Mouse (Mus musculus): ENCODE measurements around the gene Eif6. TPM values are rescaled to one million over a fixed set of nuclear protein-coding genes. Genes with fewer than 3 reads are reported as not detected.

Gene Eif6
- total RNA-seq, 2 experiments from 2014 or later, result 77.5 to 79.5 TPM

DNA sequence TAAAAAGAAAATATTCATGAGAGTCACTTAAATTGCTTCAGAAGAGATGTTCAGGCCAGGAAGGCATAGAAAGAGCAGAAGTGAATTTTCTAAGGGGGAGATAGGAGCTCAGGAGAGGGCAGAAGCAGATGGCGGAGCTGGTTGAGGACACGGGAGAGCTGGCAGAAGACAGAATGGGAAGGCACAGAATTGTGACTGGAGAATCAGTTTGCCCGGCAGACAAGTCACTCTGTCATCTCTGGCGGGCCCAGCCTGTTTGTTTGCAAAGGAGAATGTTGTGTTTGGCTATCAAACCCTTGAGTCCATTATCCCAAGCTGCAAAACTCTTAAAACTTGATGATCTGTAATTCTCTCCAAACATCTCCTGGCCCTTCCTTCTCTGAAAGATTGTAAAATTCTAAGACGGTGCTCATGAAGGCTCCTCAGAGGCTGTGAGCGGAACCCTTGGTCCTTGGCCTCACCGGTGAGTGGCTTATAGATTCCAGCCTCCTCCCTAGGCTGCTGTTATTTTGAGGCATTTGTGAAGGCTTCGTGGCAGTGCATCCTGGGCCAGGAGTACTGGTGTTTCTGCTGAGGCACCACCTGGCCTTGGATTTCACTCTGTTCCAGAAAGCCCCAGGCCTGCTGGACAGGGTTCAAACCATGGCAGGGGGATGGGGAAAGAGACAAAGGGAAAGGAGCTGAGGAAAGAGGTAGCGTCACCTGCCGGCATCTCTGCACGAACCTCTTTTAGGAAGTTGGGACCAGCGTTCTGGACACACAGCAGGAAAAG is 31.9 kb downstream of the Eif6 start:
- intact Hi-C loops (cut with DNase I), result no loop called here
- DNase-seq, result no peak

DNA sequence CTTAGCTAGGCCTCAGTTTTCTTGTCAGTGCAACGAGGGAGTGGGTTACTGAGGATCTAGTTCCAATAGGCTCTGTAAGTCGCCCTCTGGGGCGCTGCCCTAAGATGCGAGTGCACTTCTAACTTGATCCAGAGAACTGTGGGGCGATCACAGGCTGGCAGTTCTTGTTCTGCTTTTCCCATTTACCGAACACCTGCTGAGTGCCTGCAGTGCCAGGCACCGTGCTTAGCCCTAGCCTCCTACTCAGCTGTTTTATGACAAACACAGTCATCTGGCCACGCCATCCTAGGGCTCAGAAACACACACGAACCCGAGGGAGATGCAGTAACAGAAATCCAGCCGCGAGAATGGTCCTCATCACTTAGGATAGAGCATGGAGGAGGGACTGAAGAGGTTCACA is 33.8 kb downstream of the Eif6 start:
- intact Hi-C loops (cut with DNase I), result no loop called here
- DNase-seq, result no peak

DNA sequence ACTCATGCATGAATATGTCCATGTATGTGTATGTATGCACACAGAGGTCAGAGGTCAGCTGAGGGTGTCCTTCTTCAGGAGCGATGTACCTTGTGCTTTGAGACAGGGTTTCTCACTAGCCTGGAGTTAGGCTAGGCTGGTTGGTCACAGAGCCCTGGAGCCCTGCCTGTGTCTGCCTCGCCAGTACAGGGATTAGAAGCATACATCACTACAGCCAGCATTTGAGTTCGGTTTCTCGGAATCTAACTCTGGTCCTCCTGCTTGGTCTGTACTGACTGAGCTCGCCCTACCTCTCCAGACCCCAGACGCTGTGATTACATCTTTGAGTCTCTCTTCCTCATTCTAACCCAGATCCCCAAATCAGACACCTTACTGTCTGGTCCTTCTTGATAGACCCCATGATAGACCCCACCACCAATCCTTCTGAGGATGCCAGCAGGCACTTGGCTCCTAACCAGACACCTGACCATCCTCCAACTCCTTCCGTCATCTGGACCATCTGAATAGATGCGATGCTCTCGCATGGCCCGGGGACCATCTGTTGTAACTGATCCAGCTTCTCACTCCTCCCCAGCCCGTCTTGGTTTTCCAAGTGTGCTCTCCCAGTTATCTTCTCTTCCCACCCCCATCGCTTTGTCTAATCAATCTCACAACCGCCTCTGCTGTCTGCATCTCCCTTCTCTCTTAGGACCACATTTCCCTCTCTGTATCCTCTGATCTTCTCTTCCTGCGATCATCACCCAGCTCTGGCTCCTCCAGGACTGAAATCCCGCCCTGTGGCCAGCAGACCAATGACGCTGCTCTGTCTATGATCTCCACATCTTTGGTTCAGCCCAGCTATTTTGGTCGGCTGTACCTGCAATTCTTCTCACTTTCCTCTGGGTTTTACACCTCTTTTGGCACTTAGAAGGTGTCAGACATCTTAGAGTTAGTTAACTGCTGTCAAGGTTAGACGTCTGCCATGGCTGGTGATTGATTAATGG is 38.5 kb downstream of the Eif6 start:
- intact Hi-C loops (cut with DNase I), result no loop called here
- DNase-seq, result no peak

DNA sequence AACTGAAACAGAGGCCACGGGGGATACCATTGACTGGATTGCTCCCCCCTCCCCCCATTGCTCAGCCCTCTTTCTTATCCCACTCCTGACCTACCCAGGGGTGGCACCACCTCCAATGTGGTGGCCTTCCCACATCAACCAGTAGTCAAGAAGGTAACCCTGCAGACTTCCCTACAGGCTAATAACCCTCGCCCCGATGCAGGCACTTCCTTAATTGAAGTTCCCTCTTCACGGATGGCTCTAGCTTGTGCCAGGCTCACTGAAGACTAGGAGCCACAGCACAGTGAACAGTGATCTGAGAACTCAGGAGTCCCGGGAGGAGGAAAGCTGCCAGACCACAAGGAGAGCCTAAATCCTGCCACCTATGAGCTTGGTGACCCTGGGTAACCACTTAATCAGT is 39.8 kb downstream of the Eif6 start:
- intact Hi-C loops (cut with DNase I), result no loop called here
- no peak for DNase-seq

DNA sequence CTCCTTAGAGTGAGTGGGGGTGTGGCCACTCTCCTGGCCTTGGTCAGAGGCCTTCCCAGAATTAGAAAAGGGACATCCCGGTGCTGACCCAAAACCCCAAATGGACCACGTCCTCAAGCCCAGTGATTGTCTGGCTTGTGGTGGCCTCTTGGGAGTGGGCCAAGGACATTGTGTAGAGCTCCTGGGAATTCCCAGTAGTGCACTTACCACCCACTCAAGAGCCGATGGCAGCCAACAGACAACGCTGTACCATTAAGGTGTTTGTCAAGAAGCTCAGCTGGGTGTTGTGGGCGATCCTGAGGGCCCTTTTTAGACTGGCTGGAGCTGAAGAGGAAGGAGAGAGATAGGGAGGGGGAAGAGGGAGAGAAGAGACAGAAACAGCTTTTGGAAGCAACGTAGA is 42.2 kb downstream of the Eif6 start:
- DNase-seq, result no peak

DNA sequence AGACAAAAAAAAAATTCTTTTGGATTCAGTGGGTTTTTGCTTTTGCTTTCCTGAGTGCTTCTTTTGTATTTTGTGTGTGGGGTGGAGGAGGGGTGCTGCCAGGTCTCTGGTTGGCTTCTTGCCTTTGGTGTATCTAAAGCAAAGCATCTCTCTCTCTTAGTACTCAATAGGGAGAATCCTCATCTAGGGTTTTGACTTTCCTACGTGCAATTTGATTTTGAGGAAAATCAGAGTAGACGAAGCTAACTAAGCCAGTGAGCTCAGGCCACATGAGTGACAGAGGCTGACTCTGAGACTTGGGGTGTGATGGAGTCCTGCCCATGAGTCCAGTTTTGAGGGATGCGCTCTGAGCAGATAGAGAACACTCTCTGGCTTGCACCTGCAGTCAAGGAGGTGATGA is 47.2 kb downstream of the Eif6 start:
- intact Hi-C loops (cut with DNase I), result no loop called here
- DNase-seq, result no peak

More for the DNA sequence above, 42.2 kb downstream of the Eif6 start:
- intact Hi-C loops (cut with DNase I), result no loop called here

DNA sequence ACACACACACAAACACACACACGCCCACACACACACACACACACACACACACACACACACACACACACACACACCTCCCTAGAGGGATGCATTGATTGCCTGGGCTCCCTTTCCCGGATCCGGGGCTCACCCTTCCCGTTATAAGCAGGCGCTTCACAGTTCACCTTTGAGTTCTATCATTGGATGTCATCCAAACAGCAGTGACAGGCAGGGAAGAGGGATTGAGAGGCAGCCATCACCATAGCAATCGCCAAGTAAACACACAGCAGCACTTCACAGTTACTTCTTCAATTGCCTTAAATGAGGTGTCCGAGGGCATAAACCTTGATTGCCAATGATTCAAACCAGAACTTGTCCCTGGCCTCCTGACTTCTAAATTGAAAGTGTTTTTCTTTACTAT is 47.7 kb downstream of the Eif6 start:
- intact Hi-C loops (cut with DNase I), result no loop called here
- DNase-seq, result no peak

DNA sequence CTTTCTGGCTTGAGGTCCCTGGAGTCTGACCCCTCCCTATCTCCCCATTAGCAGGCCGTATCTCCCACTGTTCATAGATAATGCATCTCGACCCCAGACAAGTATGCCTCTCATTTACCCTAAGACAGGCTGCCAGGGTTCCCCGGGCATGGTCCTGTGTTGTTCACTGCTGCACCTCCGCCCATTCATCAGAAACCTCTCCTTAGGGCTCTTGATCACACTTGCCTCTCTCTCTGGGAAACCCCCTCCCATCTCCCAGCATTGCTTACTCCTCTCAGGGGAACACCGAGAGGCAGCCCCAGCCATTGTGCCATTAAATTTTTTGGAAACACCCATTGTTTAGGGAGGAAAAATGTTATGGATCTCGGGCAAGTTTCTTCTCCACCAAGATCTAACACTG is 48.7 kb downstream of the Eif6 start:
- DNase-seq, result no peak
- intact Hi-C loops (cut with DNase I), result no loop called here

DNA sequence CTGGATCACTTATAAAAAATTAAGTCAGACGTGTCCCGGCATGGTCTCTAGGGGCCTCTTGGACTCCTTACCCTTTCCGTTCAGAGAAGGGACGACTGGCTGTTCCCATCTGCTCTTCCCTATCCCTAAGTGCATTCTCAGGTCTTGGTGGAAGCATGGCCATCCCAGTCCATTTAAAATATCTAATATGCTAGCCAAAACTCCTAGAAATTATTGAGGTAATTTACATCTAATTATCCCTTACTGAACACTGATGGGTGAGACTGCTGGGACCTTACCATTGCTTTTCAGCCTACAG is 49.1 kb downstream of the Eif6 start:
- no peak for DNase-seq
- intact Hi-C loops (cut with DNase I), result no loop called here

DNA sequence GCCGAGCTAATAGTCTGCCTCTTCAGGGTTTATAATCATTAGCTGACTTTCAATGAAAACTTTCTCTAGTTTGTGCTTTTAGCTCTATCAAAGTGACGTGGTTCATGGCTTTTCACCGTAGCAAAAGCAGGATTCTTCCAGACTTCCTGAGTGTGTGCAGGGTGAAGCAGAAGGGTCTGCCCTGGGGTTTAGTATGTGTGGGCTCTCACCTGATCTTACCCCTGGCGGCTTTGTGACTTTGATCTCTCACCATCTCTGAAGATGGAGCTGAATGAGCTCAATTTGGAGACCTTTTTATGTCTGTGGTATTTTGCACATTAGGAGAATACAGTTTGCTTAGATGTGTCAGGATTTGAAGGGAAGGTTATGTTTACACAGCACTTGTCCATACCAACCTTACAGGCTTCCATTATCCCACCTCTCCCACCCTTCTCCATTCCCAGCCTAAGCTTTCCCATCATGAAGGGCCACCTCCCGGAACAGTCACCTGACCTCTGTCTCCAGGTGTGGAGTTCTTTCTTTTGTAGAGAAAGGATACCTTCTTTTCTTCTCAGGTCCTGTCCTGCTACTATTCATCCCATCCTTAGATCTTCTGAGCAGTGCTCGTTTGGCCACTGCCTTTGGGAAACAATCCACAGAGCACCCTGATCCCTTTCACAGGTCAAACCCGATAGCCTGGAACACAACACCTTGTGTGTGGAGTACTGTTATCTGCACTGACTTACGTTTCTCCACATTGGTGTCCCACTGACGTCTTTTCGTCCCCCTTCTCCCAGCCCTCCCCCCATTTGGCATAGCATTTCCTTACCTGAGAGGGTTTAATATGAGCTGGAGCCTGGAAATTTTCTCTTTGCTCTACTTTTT is 49.7 kb downstream of the Eif6 start:
- DNase-seq, result no peak
- intact Hi-C loops (cut with DNase I), result no loop called here

DNA sequence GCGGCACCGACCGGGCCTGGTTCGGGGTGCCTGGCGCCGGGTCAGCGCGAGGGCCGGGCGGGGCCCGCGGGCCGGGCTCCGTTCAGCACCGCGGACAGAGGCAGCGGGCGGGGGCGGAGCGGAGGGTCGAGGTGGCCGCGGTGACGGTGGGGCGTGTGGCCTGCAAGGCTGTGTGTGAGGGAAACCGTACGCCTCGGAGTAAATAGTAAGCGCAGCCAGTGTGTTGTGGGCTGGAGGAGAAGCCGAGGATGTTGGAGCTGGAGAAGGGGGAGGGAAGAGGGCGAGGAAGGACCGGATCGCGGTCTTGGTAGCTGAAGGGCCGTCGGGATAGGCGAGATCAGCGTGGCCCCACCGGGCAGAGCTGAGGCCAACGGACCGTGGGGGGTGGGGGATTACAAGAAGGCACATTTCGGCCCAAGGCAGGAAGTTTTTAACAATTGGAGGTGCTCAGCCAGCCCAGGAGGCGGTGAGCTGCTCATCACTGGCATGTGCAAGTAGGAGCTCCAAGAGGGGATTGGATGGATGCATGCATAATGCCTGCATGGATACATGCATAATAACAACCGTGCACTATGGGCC is 51.0 kb downstream of the Eif6 start:
- intact Hi-C loops (cut with DNase I), result no loop called here
- peak; percentile 71 to 74 for DNase-seq

DNA sequence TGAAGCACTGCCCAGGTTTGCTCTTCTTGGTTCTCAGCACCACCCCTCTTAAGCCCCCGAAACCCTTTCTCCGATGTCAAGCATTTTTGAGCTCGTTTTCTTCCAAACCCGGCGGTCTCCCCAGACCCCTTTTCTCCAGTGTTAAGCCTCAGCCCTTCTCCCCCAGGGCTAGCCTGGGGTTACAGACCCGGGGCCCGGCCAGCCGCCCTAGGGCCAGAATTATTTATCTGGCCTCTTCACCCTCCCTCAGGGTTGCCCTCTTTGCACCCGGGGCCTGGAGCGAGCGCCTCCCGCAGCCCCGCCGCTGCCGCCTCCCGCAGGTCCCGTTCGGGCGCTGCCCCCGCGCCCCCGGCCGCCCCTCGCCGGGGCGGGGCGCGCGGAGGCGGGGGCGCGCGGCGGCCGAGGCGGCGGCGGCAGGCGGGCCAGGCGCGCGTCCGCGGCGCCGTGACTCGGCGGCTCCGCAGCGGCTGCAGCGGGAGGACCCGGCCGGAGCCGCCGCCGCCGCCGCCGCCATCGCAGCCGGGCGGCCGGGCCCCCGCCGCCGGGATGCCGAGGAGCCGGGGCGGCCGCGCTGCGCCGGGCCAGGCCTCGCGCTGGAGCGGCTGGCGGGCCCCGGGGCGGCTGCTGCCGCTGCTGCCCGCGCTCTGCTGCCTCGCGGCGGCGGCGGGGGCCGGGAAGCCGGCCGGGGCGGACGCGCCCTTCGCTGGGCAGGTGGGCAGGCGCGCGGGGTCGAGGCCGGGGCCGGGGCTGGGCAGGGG is 51.6 kb downstream of the Eif6 start, which contains the start of gene Mmp24:
Gene Mmp24, plus strand, starts transcription at position 416 of the 758 bp plus-strand sequence.
- DNase-seq, result no peak
- intact Hi-C loops (cut with DNase I), result no loop called here

DNA sequence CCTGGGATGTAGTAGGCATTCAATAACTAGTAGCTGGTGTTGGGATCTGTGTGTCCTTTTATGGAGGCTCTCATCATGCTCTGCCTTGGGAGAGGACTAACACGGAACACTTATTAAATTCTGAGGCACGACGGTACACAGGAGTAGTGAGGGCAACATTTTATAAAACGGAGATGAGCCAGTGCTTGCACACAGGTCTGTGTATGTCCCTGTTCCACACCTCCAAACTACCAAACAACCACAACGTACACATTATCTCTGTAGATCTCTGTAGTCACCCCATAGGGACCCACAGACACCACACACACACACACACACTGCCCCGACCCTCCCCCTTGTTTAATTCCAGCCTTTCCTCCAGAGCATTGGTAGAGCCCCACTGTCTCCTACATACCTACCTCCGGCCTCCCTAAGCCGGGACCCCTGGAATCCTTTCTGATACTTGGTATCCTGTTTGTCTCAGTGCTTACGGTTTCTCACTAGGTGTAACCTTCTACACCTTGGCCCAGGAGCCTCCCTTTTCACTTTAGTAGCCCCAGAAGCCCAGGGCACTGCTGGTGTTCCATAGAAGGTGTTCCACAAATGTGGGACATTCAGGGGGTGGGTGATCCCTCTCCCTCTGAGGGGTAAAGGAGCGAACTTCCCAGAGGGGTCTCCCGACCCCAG is 52.3 kb downstream of the Eif6 start:
- intact Hi-C loops (cut with DNase I), result no loop called here
- DNase-seq, result no peak

DNA sequence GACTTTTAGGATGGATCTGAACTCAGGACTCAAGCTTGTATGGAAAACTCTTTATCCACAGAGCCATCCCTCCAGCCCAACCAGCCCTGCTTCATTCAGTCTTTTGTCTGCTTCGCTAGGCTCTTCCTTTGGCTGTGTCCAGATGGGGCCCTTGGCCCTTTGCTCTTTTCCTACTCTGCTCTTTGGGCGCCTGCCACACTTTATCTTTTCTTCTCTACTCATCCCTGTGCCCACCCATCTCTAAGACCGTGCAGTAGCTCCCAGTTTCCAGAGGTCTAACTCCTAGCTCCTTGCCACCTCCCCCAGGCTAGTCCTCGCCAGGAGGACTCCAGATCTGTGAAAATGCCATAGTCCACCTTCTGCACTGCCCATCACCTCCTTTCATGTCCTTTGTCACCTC is 53.1 kb downstream of the Eif6 start:
- DNase-seq, result no peak
- intact Hi-C loops (cut with DNase I), result no loop called here

Other genes with a start within 250 kb of the Eif6 start
- 10 to 100 TPM; 14.1 to 17.7 TPM for gene Gss, start 234.1 kb downstream of the Eif6 start, total RNA-seq (2021)
- gene Myh7b, start 215.7 kb downstream of the Eif6 start, total RNA-seq (2021), result 10 to 100 TPM; 47.8 to 56.4 TPM
- 10 to 100 TPM; 83.1 to 89.9 TPM for gene Trpc4ap, start 134.5 kb downstream of the Eif6 start, total RNA-seq (2021)
- gene Edem2, start 97.5 kb downstream of the Eif6 start, total RNA-seq (2021), result 10 to 100 TPM; 11.1 to 12.3 TPM
- not detected for gene Gm17581, start 91.1 kb downstream of the Eif6 start, total RNA-seq (2021)
- 1 to 10 TPM; 4.3 to 6.8 TPM for gene Procr, start 75.8 kb downstream of the Eif6 start, total RNA-seq (2021)
- gene Mmp24, start 51.6 kb downstream of the Eif6 start, total RNA-seq (2021), result under 1 TPM in 1 of 2 experiments, not detected in 1; 0.07 TPM
- gene BC029722, start 7.5 kb downstream of the Eif6 start, total RNA-seq (2021), result 10 to 100 TPM; 16.3 to 16.8 TPM
- gene Fam83c, start 7.9 kb upstream of the Eif6 start, total RNA-seq (2021), result not detected
- gene Uqcc1, start 103.4 kb upstream of the Eif6 start, total RNA-seq (2021), result 100 to 1,000 TPM; 184 to 197 TPM
- gene Gm15557, start 113.8 kb upstream of the Eif6 start, total RNA-seq (2021), result not detected
- not detected for gene Gdf5, start 118.4 kb upstream of the Eif6 start, total RNA-seq (2021)
- 10 to 100 TPM in 1 of 2 experiments, 1 to 10 TPM in 1; 8.8 to 11.1 TPM for gene Cep250, start 129.5 kb upstream of the Eif6 start, total RNA-seq (2021)
- under 1 TPM; 0.27 to 0.74 TPM for gene 6430550D23Rik, start 181.1 kb upstream of the Eif6 start, total RNA-seq (2021)
- gene Ergic3, start 181.1 kb upstream of the Eif6 start, total RNA-seq (2021), result 10 to 100 TPM; 80.4 to 94.0 TPM
- gene Fer1l4, start 226.0 kb upstream of the Eif6 start, total RNA-seq (2021), result not detected
- gene Spag4, start 238.2 kb upstream of the Eif6 start, total RNA-seq (2021), result 1 to 10 TPM in 1 of 2 experiments, under 1 TPM in 1; 0.72 to 1.1 TPM

Measured in heart, postnatal 10 days (tissue).